Mouse (Mus musculus) small intestine, adult 2 months (tissue): Measurements from ENCODE around the gene Lypd6b. TPM values are rescaled to one million over a fixed set of nuclear protein-coding genes. Genes with fewer than 3 reads are reported as not detected.

ENCODE experiments used
- H3K27ac ChIP-seq: fragments of 200-500 bp; 2 replicates; pipeline ENCODE4 v1.5.1; 2012; ENCODE audit warnings: low read depth, low read length, control low read depth, inconsistent platforms; ENCODE audit not compliant: insufficient read depth
- H3K27me3 ChIP-seq: fragments of 200-500 bp; 2 replicates; pipeline ENCODE4 v1.6.1; 2012; ENCODE audit warnings: mild to moderate bottlenecking, moderate library complexity, low read length, inconsistent platforms; ENCODE audit not compliant: control insufficient read depth, insufficient read depth
- H3K36me3 ChIP-seq: fragments of 200-500 bp; 2 replicates; pipeline ENCODE4 v1.6.1; 2012; ENCODE audit warnings: mild to moderate bottlenecking, low read length, control low read depth, inconsistent platforms; ENCODE audit not compliant: control insufficient read depth, insufficient read depth
- H3K4me1 ChIP-seq: fragments of 200-500 bp; 2 replicates; pipeline ENCODE4 v1.6.1; 2012; ENCODE audit warnings: low read length, inconsistent platforms, mixed read lengths; ENCODE audit not compliant: control insufficient read depth, insufficient read depth, insufficient read length
- H3K4me3 ChIP-seq: fragments of 200-500 bp; 2 replicates; pipeline ENCODE4 v1.5.1; 2012; ENCODE audit warnings: low read depth, mild to moderate bottlenecking, control low read depth, inconsistent platforms, low read length, moderate library complexity
- CTCF ChIP-seq: fragments of 200-500 bp; IDR thresholded peaks from 2 replicates; pipeline ENCODE4 v1.5.1; 2012; ENCODE audit warnings: low read depth, mild to moderate bottlenecking, control low read depth, inconsistent platforms, low read length, moderate library complexity, mixed read lengths; ENCODE audit not compliant: insufficient replicate concordance, insufficient read length; ENCODE audit errors: extremely low read depth
- POLR2A ChIP-seq: fragments of 200-500 bp; IDR thresholded peaks from 2 replicates; pipeline ENCODE4 v1.6.1; 2012; ENCODE audit warnings: low read depth, mild to moderate bottlenecking, control low read depth, inconsistent platforms, low read length, moderate library complexity
- WGBS: fragments of 180-500 bp; shearing (Covaris S2); methylation state at CpG from one replicate; pipeline ENCODE4 v1.1.7; 2018; 5-methylcytosine and 5-hydroxymethylcytosine counted together
- polyA plus RNA-seq: library from polyadenylated mRNA; depleted of rRNA; stranded (reverse); fragments of >200 nt; gene quantifications from 2 replicates; pipeline ENCODE4 v1.2.3, GENCODE M21; 2012

Lypd6b gene
- polyA plus RNA-seq, 1 experiment: 0.09 TPM

GRCm38 (mm10) chr2:49861658-49862057 is 74.2 kb downstream of the Lypd6b start:
- no peaks in the 10 kb centered on the region for H3K27me3 ChIP-seq
- no peak overlapping the region for H3K4me3 ChIP-seq
- TF ChIP-seq POLR2A (no peak), CTCF (no peak)
- no peak overlapping the region for H3K27ac ChIP-seq
- no peaks in the 10 kb centered on the region for H3K36me3 ChIP-seq
- 32% methylated on average over 8 of the region's 8 CpGs for WGBS
- peaks cover 4% of the 10 kb centered on the region; the same call in 1 of the 2 replicates for H3K4me1 ChIP-seq

GRCm38 (mm10) chr2:49868116-49868858 is 80.8 kb downstream of the Lypd6b start:
- Histone ChIP-seq H3K4me3 (no peak overlapping the region), H3K27me3 (no peaks in the 10 kb centered on the region), H3K36me3 (no peaks in the 10 kb centered on the region), H3K4me1 (no peaks in the 10 kb centered on the region), H3K27ac (no peak overlapping the region)
- 83% methylated on average over 9 of the region's 9 CpGs for WGBS
- TF ChIP-seq CTCF (no peak), POLR2A (no peak)

- WGBS: 82% methylated on average over 7 of the region's 7 CpGs
Measured at GRCm38 (mm10) chr2:49869044-49869443, 81.6 kb downstream of the Lypd6b start.

GRCm38 (mm10) chr2:49869782-49870514 is 82.5 kb downstream of the Lypd6b start:
- TF ChIP-seq POLR2A (no peak), CTCF (no peak)
- WGBS: 80% methylated on average over 10 of the region's 10 CpGs
- no peak overlapping the region for H3K27ac ChIP-seq

More at GRCm38 (mm10) chr2:49869044-49869443, 81.6 kb downstream of the Lypd6b start:
- no peak overlapping the region for H3K27ac ChIP-seq
- no peaks in the 10 kb centered on the region for H3K36me3 ChIP-seq
- TF ChIP-seq CTCF: no peak
- TF ChIP-seq POLR2A: no peak
- H3K4me1 ChIP-seq: no peaks in the 10 kb centered on the region
- no peaks in the 10 kb centered on the region for H3K27me3 ChIP-seq
- H3K4me3 ChIP-seq: no peak overlapping the region

GRCm38 (mm10) chr2:49871012-49871411 is 83.5 kb downstream of the Lypd6b start:
- WGBS: 36% methylated on average over 1 of the region's 1 CpGs
- no peak overlapping the region for H3K4me3 ChIP-seq
- H3K27ac ChIP-seq: no peak overlapping the region
- H3K4me1 ChIP-seq: no peaks in the 10 kb centered on the region
- no peaks in the 10 kb centered on the region for H3K36me3 ChIP-seq
- no peaks in the 10 kb centered on the region for H3K27me3 ChIP-seq
- TF ChIP-seq POLR2A (no peak), CTCF (no peak)

More at GRCm38 (mm10) chr2:49869782-49870514, 82.5 kb downstream of the Lypd6b start:
- H3K27me3 ChIP-seq: no peaks in the 10 kb centered on the region
- H3K4me1 ChIP-seq: no peaks in the 10 kb centered on the region
- no peak overlapping the region for H3K4me3 ChIP-seq
- no peaks in the 10 kb centered on the region for H3K36me3 ChIP-seq

- WGBS: 66% methylated on average over 9 of the region's 9 CpGs
- TF ChIP-seq CTCF: no peak
- TF ChIP-seq POLR2A: no peak
- Histone ChIP-seq H3K4me1 (no peaks in the 10 kb centered on the region), H3K27ac (no peak overlapping the region), H3K36me3 (no peaks in the 10 kb centered on the region), H3K27me3 (no peaks in the 10 kb centered on the region), H3K4me3 (no peak overlapping the region)
Measured at GRCm38 (mm10) chr2:49880507-49880906, 93.0 kb downstream of the Lypd6b start.

- Histone ChIP-seq H3K4me3 (no peak overlapping the region), H3K36me3 (no peaks in the 10 kb centered on the region), H3K4me1 (no peaks in the 10 kb centered on the region), H3K27me3 (no peaks in the 10 kb centered on the region), H3K27ac (no peak overlapping the region)
- WGBS: 77% methylated on average over 1 of the region's 1 CpGs
- TF ChIP-seq CTCF: no peak
- TF ChIP-seq POLR2A: no peak
Measured at GRCm38 (mm10) chr2:49881002-49881401, 93.5 kb downstream of the Lypd6b start.
